Mouse (Mus musculus): Measurements from ENCODE around the gene Ski.

The Ski gene

DNA sequence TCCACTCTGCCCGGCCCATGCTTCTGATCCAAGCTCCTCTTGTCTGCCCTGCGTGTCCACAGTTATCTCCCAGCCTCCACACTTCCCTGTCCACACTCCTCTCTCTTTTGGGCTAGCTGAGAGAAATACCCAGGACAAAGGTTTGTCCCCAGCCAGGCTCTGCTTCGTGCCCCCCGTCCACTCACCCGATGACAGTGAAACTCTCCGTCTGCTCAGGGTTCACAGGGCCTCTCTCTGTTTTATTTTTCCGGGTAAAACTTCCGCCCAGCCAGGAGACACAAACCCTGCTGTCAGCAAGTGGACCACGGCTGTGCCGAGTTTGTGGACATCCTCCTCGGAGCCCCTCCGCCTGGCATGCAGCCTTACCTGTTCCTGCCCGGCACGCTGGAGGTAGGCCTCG, 94.0 kb downstream of the Ski start:
- DNase-seq (ENCODE audit: low spot score) = no peak

DNA sequence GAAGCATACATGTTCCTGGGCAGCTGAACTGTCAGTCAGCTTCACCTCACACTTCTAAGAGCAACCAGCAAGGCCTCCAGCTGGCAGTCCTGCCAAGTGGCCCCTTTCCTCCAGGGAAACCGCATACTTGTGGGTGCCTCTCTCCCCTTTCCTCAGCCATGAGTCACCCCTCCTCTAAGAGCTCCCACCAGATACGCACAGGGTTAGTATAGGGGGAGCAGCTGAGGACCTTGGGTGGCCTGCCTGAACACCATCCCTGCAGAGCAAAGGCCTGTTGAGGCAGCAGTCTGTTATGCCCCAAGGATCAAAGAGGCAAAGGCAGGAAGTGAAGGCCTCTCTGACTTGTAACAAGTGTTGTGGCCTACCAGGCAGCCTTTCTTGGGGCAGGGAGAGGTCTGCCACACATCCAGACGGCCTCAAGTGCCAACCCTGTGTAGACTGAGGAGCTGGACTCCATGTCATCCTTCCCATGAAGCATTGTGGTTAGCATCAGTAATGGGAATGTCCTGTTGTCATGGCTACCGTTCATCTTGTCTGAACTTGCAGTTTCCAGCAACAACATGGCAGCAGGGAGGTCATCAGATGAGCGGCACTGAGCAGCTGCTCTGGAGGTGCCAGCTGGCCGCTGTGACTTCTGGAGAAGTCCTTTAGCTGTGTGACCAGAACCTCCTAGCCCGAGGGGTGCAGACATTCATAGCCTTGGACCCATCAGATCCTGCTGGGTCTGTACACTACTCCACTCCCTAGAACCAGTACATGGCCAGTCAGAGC, 95.6 kb downstream of the Ski start:
- DNase-seq (ENCODE audit: low spot score) = no peak

DNA sequence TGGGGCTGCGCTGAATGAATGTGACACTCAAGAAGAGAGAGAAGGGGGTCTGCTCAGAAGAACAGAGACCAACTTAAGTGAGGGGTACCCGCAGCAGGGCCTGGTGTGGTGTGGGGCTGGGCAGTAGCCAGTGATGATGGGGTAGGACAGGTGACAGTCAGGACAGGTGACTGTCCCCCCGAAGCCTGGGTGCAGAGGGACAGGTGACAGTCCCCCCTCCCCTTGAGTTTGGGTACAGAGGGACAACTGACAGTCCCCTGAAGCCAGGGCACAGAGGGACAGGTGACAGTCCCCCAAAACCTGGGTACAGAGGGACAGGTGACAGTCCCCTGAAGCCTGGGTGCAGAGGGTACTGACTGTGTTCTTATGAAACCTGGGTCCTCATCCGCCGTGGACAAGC, 96.2 kb downstream of the Ski start:
- DNase-seq (ENCODE audit: low spot score) = no peak

DNA sequence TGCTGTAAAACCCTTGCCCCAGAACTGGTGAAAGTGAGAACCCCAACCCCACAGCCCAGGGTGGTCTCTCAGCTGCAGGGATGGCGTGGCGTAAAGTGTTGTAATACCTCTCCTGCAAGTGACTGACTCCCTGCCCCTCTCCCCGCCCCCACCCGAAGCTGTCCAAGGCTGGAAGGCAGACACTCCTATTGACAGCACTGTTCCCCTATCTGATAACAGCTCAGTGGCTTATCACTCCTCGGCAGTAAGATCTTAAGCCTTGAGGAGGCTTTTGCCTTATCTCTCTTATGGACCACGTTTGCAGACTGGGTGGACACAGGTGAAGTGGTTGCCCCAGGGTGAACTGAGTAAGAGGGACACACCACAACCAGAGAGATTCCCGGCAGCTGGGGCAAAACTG, 97.1 kb downstream of the Ski start:
- no peak for DNase-seq (ENCODE audit: low spot score)

DNA sequence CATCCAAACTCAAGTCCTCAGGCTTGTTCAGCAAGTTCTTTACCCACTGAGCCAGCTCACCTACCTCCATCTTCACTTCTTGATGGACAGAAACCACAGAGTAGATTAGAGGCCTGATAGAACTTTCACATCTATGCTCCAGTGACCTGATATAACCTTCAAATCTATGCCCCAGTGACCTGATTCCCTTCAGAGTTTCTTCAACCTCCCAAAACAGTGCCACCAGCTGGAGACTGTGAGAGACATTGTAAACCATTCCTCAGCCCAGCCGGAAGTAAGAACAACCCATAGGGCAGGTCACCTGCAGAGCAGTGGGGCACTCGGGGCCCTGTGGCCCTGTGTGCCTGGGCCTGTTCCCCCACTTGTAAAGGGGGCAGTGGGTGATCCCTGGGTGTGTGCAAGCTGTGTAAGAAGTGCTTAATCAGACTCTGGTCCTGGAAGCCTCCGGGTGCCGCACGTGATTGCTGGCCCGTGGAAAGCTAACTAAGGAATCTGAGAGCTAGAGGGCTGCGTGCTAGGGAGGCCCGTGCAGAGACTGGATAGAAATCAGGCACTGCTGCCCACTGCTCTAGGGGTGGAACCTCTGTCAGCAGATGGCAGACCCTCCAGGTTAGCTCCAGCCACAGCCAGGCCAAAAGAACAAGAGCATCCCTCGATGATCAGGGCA, 98.4 kb downstream of the Ski start:
- DNase-seq (ENCODE audit: low spot score) = no peak

DNA sequence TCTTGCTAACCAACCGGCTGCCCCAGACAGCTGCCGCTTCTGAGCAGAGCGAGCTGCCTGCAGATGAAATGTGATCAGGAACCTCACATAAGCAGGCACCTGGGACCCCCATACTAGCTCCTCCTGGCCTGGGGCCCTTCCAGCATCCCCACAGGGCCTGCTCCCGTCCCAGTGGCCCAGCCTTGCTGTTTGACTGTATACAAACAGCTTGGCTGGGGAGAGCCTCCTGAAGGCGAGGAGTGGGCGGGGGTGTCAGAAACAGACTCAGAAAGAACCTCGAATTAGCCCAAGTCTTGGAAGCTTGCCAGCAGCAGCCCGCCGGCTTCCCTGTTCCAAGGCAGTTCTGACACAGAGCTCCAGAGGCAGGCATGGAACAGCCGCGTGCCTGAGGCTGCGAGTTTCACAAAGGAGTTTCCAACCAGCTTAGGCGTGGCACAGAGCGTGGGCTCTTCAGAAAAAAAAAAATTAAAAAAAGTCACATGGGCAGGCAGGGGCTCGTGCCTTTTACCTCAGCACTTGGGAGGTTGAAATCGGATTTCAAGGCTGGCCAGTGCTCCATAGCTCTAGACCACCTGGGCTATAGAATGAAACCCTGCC, 99.8 kb downstream of the Ski start:
- peak; percentile 71 for DNase-seq (ENCODE audit: low spot score)

DNA sequence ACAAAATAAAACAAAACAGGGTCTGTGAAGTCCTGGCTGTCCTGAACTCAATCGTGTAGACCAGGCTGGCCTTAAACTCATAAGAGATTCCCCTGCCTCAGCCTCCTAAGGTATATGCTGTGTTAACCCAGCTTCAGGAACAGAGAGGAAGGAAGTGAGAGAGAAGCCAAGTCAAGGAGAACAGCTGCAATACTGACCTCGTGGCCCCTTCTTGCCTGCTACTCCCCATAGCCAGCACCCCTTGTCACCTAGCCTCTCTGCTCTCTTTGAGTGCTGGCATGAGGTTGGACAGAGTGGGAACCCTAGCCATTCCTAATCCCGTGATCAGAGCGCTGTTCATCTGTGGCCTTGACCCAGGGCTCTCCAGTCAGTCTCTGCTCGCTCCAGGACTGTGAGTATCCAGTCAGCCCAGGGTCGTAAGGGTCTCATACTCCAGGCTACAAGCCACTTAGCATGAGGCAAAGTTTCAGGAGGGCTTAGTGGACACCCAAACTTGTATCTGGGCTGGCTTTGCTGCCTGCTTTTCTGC, 100.4 kb downstream of the Ski start:
- DNase-seq (ENCODE audit: low spot score) = no peak

DNA sequence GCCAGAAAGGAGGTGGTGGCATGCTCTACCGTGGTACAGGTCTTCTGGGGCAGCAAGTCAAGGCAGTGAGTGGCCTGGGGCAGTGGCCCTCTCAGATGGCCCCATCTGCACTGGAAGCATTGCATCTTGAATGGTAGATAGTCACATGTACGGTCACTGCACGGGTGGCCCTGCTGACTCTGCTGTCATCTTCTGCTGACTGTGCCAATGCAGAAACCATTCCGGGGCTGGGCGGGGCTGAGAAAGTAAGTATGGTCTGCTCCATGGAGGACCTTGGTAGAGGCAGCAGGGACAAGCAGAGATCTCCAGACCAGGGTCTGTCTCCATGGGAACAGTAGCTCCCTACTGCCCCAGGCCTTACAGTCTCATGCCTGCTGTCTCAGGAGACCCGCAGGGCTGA, 101.2 kb downstream of the Ski start:
- DNase-seq (ENCODE audit: low spot score) = no peak

DNA sequence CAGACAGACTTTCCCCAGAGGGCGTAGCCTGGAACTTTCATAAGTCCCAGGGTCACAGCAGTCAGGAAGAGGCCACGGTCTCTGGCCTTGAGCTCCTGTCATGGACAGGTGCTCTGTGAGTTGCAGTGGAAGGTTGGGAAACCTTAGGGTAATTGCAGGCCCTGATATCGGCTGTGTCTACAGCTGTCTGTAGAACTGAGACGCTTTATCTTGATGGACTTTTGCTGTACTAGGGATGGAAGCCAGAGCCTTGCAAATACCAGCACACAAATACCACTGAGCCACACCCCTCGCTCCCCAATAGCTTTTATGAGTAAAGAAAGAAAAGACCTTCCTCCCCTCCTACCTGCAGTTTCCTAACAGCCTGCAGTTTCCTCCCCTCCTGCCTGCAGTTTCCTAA, 101.8 kb downstream of the Ski start:
- no peak for DNase-seq (ENCODE audit: low spot score)

DNA sequence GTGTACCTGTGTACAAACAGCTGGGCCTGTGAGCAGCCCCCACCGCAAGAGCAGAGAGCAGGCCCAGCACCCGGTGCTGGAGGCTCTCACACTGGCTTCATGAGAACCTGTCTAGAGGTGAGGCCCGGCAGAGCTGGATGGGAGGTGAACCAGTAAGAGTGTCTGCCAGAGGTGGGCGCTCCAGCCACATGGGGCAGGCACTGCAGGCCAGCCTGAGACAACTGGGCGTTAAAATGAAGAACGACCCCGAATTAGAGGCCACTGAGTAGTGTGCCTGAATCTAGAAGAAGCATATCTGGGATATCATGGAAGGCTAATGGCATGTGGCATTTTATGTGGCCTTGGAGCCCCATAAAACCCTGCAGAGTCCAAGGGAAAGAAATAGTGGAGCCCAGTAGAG, 102.4 kb downstream of the Ski start:
- DNase-seq (ENCODE audit: low spot score) = no peak

DNA sequence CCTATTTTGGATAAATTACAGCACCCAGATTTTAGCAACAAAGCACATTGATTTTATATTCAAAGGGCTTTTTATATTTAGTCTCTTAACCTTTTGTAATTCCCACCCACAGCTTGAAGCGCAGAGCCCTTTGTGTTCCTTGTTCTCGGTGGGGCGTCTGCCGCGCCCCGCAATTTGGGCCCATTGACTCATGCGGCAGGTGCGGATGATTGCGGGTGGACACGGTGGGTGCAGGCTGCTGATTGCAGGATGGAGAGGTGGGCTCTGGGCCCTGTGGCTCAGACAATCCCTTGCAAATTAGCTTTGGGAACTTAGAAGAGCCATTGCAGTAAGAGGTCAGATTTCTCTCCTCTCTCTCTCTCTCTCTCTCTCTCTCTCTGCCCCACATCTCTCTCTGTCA, 104.1 kb downstream of the Ski start:
- DNase-seq (ENCODE audit: low spot score) = no peak

DNA sequence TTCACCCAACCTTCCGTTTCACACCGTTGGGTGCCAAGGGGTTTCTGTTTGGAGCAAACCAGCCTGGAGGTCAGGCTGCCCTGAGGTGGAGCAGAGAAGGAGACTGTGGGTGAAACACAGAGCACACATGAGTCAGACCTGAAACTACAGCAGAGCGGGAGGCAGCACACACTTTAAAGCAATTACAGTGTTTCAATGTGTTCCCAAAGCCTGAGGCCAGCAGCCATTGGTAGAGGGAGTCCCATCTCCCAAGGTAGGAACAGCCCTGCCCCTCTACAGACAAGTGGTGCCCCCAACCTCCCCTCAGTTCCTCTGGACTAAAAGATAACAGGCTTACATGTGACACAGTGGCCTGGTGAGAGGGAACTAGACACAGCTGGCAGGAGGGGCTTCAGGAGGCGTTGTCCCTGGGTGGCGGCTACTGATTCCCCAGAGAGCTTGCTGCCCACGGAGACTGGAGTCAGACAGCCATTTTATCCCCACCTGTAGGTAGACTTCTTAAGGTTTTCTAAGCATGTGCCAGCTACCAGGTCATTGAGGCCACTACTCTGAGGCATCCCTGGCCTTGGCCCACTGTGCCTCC, 104.9 kb downstream of the Ski start:
- no peak for DNase-seq (ENCODE audit: low spot score)

DNA sequence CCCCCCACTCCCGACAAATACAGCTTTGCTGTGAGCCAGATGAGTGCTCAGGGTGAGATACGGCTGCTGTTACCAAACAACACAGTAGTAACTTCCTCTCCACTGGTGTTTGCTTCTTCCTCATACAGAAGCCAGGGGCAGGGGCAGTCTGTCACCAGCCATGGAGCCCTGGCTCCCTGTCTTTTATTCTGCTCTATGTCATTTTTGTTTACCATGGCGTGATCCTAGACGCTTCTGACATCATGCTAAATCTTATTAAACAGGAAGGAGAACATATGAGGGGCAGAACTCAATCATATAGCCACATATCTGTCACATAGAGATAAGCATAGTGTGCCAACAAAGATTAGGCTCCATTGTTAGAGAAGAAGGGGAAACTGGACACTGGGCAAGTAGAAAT, 105.8 kb downstream of the Ski start:
- DNase-seq (ENCODE audit: low spot score) = no peak

DNA sequence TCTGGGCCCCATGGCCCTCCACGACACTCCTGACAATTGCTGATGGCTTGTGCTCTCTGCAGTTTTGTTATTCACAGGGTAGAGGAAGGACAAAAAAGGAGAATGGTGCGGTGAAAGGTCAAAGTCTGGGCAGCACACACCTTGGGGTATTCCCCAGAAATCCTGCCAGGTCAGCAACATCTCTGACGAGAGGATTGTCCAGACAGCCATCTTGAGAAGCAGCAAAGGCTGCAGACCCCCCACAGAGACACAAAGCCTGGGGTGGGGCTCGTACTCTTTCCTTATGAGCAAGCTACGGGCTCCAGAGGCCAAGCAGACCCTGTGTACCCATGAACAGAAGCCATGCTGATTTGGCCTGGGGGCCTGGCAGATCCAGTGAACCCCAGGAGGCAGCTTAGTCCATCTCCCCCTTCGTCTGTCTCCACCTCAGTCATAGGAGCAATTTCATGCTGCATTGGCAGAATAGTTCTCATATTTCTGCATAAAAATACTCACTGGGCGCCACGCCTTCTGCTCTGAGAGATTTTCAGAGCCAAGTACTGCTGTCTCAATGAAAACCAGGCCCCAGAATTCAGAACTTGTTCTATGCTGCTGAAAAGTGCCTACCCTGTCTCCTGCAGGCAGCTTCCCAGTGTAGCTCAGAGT, 108.5 kb downstream of the Ski start:
- DNase-seq (ENCODE audit: low spot score) = no peak

DNA sequence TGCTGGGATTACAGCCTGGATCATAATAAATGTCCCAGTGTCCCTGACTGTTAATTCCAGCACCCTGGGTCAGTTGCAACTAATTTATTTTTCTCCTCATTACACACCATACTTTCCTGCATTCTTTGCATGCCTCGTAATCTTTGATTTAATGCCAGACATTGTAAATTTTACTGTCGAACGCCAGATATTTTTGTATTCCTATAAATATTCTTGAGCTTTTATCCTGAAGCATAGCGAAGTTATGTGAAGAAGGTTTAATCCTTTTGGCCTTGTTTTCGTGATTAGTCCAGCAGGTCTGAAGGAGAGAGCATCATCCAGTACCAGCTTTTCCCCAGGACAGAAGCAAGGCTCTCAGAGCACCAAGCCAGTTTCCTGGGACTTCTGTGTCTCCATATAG, 112.9 kb downstream of the Ski start:
- DNase-seq (ENCODE audit: low spot score) = no peak

DNA sequence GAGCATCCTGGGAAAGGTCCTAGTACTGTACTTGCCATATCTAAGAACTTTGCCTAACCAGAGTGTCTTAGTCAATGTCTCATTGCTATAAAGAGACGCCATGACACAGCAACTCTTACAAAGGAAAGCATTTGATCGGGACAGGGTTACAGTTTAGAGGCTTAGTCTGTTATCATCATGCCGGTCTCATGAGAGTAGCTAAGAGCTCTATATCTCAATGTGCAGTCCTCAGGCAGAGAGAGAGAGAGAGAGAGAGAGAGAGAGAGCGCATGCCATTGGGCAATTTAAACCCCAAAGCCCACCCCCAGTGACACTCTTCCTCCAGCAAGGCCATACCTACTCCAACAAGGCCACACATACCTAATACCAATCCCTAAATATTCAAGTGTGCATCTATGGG, 114.5 kb downstream of the Ski start:
- DNase-seq (ENCODE audit: low spot score) = no peak

Measured in urinary bladder, postnatal 25 days (tissue).